Mouse (Mus musculus) stomach, embryonic 15.5 days (tissue): Measurements from ENCODE around the gene Irf2bp2. TPM values are rescaled to one million over a fixed set of nuclear protein-coding genes. Genes with fewer than 3 reads are reported as not detected.

Experiments
- ATAC-seq: fragments of 200-750 bp; cut with Nextera tagmentation; 2 replicates; pipeline ENCODE4 v1.8.0; 2017; ENCODE audit warnings: low read depth, moderate number of reproducible peaks, moderate TSS enrichment; ENCODE audit not compliant: insufficient read depth, low FRiP score
- H3K27ac ChIP-seq: fragments of 300-500 bp; sonication (generic); 2 replicates; pipeline ENCODE4 v1.5.1; 2015; ENCODE audit warnings: mild to moderate bottlenecking, inconsistent platforms
- H3K27me3 ChIP-seq: fragments of 300-500 bp; sonication (generic); replicated peaks from 2 replicates; pipeline ENCODE4 v1.6.1; 2015; ENCODE audit warnings: inconsistent platforms
- H3K36me3 ChIP-seq: fragments of 300-500 bp; sonication (generic); 2 replicates; pipeline ENCODE4 v1.6.1; 2015; ENCODE audit warnings: inconsistent platforms
- H3K4me1 ChIP-seq: fragments of 300-500 bp; sonication (generic); 2 replicates; pipeline ENCODE4 v1.6.1; 2015; ENCODE audit warnings: inconsistent platforms
- H3K4me2 ChIP-seq: fragments of 300-500 bp; sonication (generic); 2 replicates; pipeline ENCODE4 v1.6.1; 2015; ENCODE audit warnings: mild to moderate bottlenecking, inconsistent platforms
- H3K4me3 ChIP-seq: fragments of 300-500 bp; sonication (generic); replicated peaks from 2 replicates; pipeline ENCODE4 v1.5.1; 2015; ENCODE audit warnings: inconsistent platforms
- H3K9ac ChIP-seq: fragments of 300-500 bp; sonication (generic); 2 replicates; pipeline ENCODE4 v1.6.1; 2015; ENCODE audit warnings: inconsistent platforms
- H3K9me3 ChIP-seq: fragments of 300-500 bp; sonication (generic); 2 replicates; pipeline ENCODE4 v1.6.1; 2016; ENCODE audit warnings: inconsistent platforms
- WGBS: fragments of 180-500 bp; shearing (Covaris S2); methylation state at CpG from one replicate; pipeline ENCODE4 v1.1.7; 2015; 5-methylcytosine and 5-hydroxymethylcytosine counted together
- polyA plus RNA-seq: library from polyadenylated mRNA; unstranded; fragments of >200 nt; fragmentation: Nextera tagmentation; extraction: Ambion mirVana; gene quantifications from 2 replicates; pipeline ENCODE4 v1.2.1, GENCODE M21; 2015

Irf2bp2 gene
- polyA plus RNA-seq, 1 experiment from 2014 or later, result 13.4 TPM

GRCm38 (mm10) chr8:126558400-126558953 lies 35.3 kb downstream of the Irf2bp2 start:
- WGBS, result 91% methylated on average over 13 of the region's 13 CpGs
- H3K27ac ChIP-seq, result no peak overlapping the region

GRCm38 (mm10) chr8:126557403-126557802 lies 36.4 kb downstream of the Irf2bp2 start:
- Histone ChIP-seq H3K4me2 (no peak overlapping the region), H3K27me3 (no peaks in the 10 kb centered on the region), H3K36me3 (no peaks in the 10 kb centered on the region), H3K9me3 (no peaks in the 10 kb centered on the region), H3K4me1 (peaks cover 6% of the 10 kb centered on the region; the same call in 1 of the 2 replicates), H3K9ac (no peak overlapping the region), H3K4me3 (no peak overlapping the region), H3K27ac (no peak overlapping the region)
- no peak for ATAC-seq
- 40% methylated on average over 9 of the region's 9 CpGs for whole genome bisulfite sequencing

More at GRCm38 (mm10) chr8:126558400-126558953, 35.3 kb downstream of the Irf2bp2 start:
- Histone ChIP-seq H3K9ac (no peak overlapping the region), H3K4me1 (peaks cover 6% of the 10 kb centered on the region; the same call in 1 of the 2 replicates), H3K9me3 (no peaks in the 10 kb centered on the region), H3K27me3 (no peaks in the 10 kb centered on the region), H3K4me2 (no peak overlapping the region), H3K4me3 (no peak overlapping the region), H3K36me3 (no peaks in the 10 kb centered on the region)
- no peak; the same call in 1 of the 2 replicates for ATAC-seq

GRCm38 (mm10) chr8:126556691-126557090 lies 37.1 kb downstream of the Irf2bp2 start:
- Histone ChIP-seq H3K9me3 (no peaks in the 10 kb centered on the region), H3K4me2 (no peak overlapping the region), H3K27ac (no peak overlapping the region), H3K36me3 (no peaks in the 10 kb centered on the region), H3K4me1 (peaks cover 6% of the 10 kb centered on the region; the same call in 1 of the 2 replicates), H3K9ac (no peak overlapping the region), H3K4me3 (no peak overlapping the region), H3K27me3 (no peaks in the 10 kb centered on the region)
- WGBS, result 83% methylated on average over 5 of the region's 5 CpGs
- ATAC-seq, result no peak

GRCm38 (mm10) chr8:126554741-126555140 lies 39.0 kb downstream of the Irf2bp2 start:
- no peak for ATAC-seq
- Histone ChIP-seq H3K27me3 (no peaks in the 10 kb centered on the region), H3K9ac (no peak overlapping the region), H3K27ac (no peak overlapping the region), H3K9me3 (no peaks in the 10 kb centered on the region), H3K4me3 (no peak overlapping the region), H3K36me3 (no peaks in the 10 kb centered on the region), H3K4me2 (no peak overlapping the region), H3K4me1 (peaks cover 6% of the 10 kb centered on the region; the same call in 1 of the 2 replicates)
- 83% methylated on average over 4 of the region's 4 CpGs for WGBS

GRCm38 (mm10) chr8:126551871-126552270 lies 41.9 kb downstream of the Irf2bp2 start:
- no peaks in the 10 kb centered on the region for H3K4me1 ChIP-seq
- H3K9me3 ChIP-seq, result no peaks in the 10 kb centered on the region
- H3K27me3 ChIP-seq, result no peaks in the 10 kb centered on the region
- H3K9ac ChIP-seq, result no peak overlapping the region
- no peak for ATAC-seq
- H3K27ac ChIP-seq, result no peak overlapping the region
- WGBS, result 79% methylated on average over 4 of the region's 4 CpGs
- no peak overlapping the region for H3K4me3 ChIP-seq
- no peak overlapping the region for H3K4me2 ChIP-seq
- no peaks in the 10 kb centered on the region for H3K36me3 ChIP-seq

- H3K4me1 ChIP-seq, result no peaks in the 10 kb centered on the region
- no peaks in the 10 kb centered on the region for H3K9me3 ChIP-seq
- no peak for ATAC-seq
- H3K4me2 ChIP-seq, result no peak overlapping the region
- no peaks in the 10 kb centered on the region for H3K36me3 ChIP-seq
- H3K27me3 ChIP-seq, result no peaks in the 10 kb centered on the region
- H3K27ac ChIP-seq, result no peak overlapping the region
- H3K9ac ChIP-seq, result no peak overlapping the region
- WGBS, result 69% methylated on average over 5 of the region's 5 CpGs
- H3K4me3 ChIP-seq, result no peak overlapping the region
Observed at GRCm38 (mm10) chr8:126550944-126551357, 42.8 kb downstream of the Irf2bp2 start.

GRCm38 (mm10) chr8:126547841-126548240 lies 45.9 kb downstream of the Irf2bp2 start:
- no peak for ATAC-seq
- Histone ChIP-seq H3K9ac (no peak overlapping the region), H3K27ac (no peak overlapping the region), H3K4me1 (no peaks in the 10 kb centered on the region), H3K36me3 (no peaks in the 10 kb centered on the region), H3K4me2 (no peak overlapping the region), H3K4me3 (no peak overlapping the region), H3K9me3 (no peaks in the 10 kb centered on the region), H3K27me3 (no peaks in the 10 kb centered on the region)
- WGBS, result 40% methylated on average over 3 of the region's 3 CpGs

- Histone ChIP-seq H3K27ac (no peak overlapping the region), H3K4me3 (no peak overlapping the region), H3K4me1 (no peaks in the 10 kb centered on the region), H3K9me3 (no peaks in the 10 kb centered on the region), H3K4me2 (no peak overlapping the region), H3K36me3 (no peaks in the 10 kb centered on the region), H3K9ac (no peak overlapping the region), H3K27me3 (no peaks in the 10 kb centered on the region)
- ATAC-seq, result no peak
- 84% methylated on average over 4 of the region's 4 CpGs for WGBS
Observed at GRCm38 (mm10) chr8:126547361-126547760, 46.4 kb downstream of the Irf2bp2 start.

- Histone ChIP-seq H3K9ac (no peak overlapping the region), H3K4me2 (no peak overlapping the region), H3K4me1 (no peaks in the 10 kb centered on the region), H3K27me3 (no peaks in the 10 kb centered on the region), H3K27ac (no peak overlapping the region), H3K36me3 (no peaks in the 10 kb centered on the region), H3K4me3 (no peak overlapping the region), H3K9me3 (no peaks in the 10 kb centered on the region)
- WGBS, result 63% methylated on average over 1 of the region's 1 CpGs
- no peak for ATAC-seq
Observed at GRCm38 (mm10) chr8:126546480-126546879, 47.3 kb downstream of the Irf2bp2 start.

- no peak overlapping the region for H3K4me2 ChIP-seq
- H3K4me3 ChIP-seq, result no peak overlapping the region
- no peaks in the 10 kb centered on the region for H3K36me3 ChIP-seq
- peaks cover 22% of the 10 kb centered on the region for H3K4me1 ChIP-seq
- no peak for ATAC-seq
- 74% methylated on average over 8 of the region's 8 CpGs for WGBS
- no peaks in the 10 kb centered on the region for H3K9me3 ChIP-seq
- no peaks in the 10 kb centered on the region for H3K27me3 ChIP-seq
- H3K9ac ChIP-seq, result no peak overlapping the region
- H3K27ac ChIP-seq, result no peak overlapping the region
Observed at GRCm38 (mm10) chr8:126543407-126543806, 50.4 kb downstream of the Irf2bp2 start.

GRCm38 (mm10) chr8:126542757-126543156 lies 51.0 kb downstream of the Irf2bp2 start:
- no peaks in the 10 kb centered on the region for H3K27me3 ChIP-seq
- H3K27ac ChIP-seq, result no peak overlapping the region
- no peaks in the 10 kb centered on the region for H3K9me3 ChIP-seq
- 60% methylated on average over 5 of the region's 5 CpGs for WGBS
- H3K36me3 ChIP-seq, result no peaks in the 10 kb centered on the region
- H3K4me3 ChIP-seq, result no peak overlapping the region
- peaks cover 28% of the 10 kb centered on the region for H3K4me1 ChIP-seq
- no peak overlapping the region for H3K9ac ChIP-seq
- H3K4me2 ChIP-seq, result no peak overlapping the region
- ATAC-seq, result no peak

GRCm38 (mm10) chr8:126542090-126542689 lies 51.6 kb downstream of the Irf2bp2 start:
- Histone ChIP-seq H3K27me3 (no peaks in the 10 kb centered on the region), H3K9me3 (no peaks in the 10 kb centered on the region), H3K27ac (no peak overlapping the region), H3K36me3 (no peaks in the 10 kb centered on the region), H3K9ac (no peak overlapping the region), H3K4me2 (no peak overlapping the region), H3K4me3 (no peak overlapping the region), H3K4me1 (peaks cover 34% of the 10 kb centered on the region)
- no peak for ATAC-seq
- 72% methylated on average over 10 of the region's 10 CpGs for WGBS
